ENCODE assay signal across 7 mouse cellular contexts in the genomic region with DNA sequence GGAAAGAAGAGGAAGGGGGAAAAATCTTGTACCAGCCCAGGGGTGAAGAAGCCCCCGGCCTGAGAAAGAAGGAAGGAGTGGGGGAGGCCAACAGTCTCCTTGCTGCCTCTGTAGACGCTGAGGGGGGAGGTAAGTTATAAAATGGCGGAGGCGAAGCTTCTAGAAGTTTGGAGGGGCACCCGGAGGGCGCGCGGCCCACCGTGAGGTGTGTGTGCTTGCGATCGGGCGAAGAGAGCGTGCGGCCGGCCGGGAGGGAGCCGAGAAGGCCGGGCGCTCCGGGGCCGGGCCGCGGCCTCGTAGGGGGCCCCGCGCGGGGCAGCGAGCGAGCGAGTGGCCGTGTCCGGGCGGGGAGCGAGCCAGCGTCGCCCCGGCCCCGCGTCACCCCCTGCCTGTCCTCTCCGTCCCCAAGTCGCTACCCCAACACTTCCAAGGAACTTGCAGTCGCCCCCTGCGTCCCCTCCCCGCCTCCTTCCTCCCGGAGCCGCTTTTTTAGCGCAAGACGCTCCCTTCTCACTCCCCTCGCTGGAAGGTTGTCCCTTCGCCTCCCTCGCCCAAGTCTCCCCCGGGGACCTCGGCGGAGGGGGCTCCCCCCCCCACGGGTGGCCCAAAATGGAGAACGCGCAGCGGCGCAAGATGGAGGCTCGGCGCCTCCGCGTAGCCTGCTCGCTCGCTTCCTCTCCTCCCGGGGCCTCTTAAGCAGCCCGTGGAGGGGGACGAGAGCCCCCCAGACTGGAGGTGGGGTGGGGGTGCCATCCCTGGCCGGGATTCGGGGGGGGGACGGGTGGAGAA. TPM values are rescaled to one million over a fixed set of nuclear protein-coding genes. Genes with fewer than 3 reads are reported as not detected.
DNase-seq lines count a peak whose midpoint lies in the region; ATAC-seq and TF ChIP-seq lines count a peak whose summit lies in the region.

No protein-coding gene starts in this region.

- DNase-seq in adrenal gland, postnatal 14 days = peak; percentile 75
- peak; percentile 27 for DNase-seq in embryo, embryonic 9.5 days (ENCODE audit: extremely low spot score)
- peak; percentile 97 for DNase-seq in heart, adult 11 months
- peak; percentile 51 for DNase-seq in kidney, adult 2 months
- peak; percentile 45 to 57 for DNase-seq in spleen, postnatal 36 days (ENCODE audit: low spot score in 2 of 2)

- TF ChIP-seq POLR2A in kidney, adult 2 months (IDR thresholded peaks at IDR 0.05; ENCODE audit: low read depth, low read length) = no peak
- TF ChIP-seq POLR2A in myocyte (IDR thresholded peaks at IDR 0.05; ENCODE audit: insufficient read length, low read depth) = peak; percentile 41

- WGBS in kidney, adult 2 months = 1% methylated on average over 28 of the region's 71 CpGs
- WGBS in limb, embryonic 15.5 days = 19% methylated on average over 58 of the region's 71 CpGs

- H3K4me1 ChIP-seq in kidney, adult 2 months (ENCODE audit: control insufficient read depth, insufficient read depth, low read length) = no peaks in the 10 kb centered on the region; the same call in 1 of the 2 replicates
- H3K4me1 ChIP-seq in limb, embryonic 15.5 days = peaks cover 2% of the 10 kb centered on the region; the same call in 1 of the 2 replicates

- peaks cover 37% of the 10 kb centered on the region for H3K79me2 ChIP-seq in myocyte (ENCODE audit: control insufficient read depth, insufficient read depth)

- peak; percentile 53 for ATAC-seq in limb, embryonic 15.5 days (ENCODE audit: insufficient number of reproducible peaks, low FRiP score, low TSS enrichment, low read depth)

- peak overlapping the region; percentile 79 for H3K9ac ChIP-seq in limb, embryonic 15.5 days

- H3K36me3 ChIP-seq in kidney, adult 2 months (ENCODE audit: control insufficient read depth, insufficient read depth, low read length) = no peaks in the 10 kb centered on the region
- H3K36me3 ChIP-seq in limb, embryonic 15.5 days = no peaks in the 10 kb centered on the region
- H3K36me3 ChIP-seq in myocyte (ENCODE audit: control insufficient read depth, insufficient read depth) = no peaks in the 10 kb centered on the region

- peak overlapping the region; percentile 100 for H3K27ac ChIP-seq in kidney, adult 2 months (ENCODE audit: insufficient read depth, low read depth, low read length)
- peak overlapping the region; percentile 99 for H3K27ac ChIP-seq in limb, embryonic 15.5 days

- no peak for TF ChIP-seq CTCF in kidney, adult 2 months (conservative IDR thresholded peaks at IDR 0.05; ENCODE audit: insufficient read depth, insufficient read length, low read depth, low read length)

- no peaks in the 10 kb centered on the region for H3K27me3 ChIP-seq in kidney, adult 2 months (replicated peaks; ENCODE audit: control insufficient read depth, insufficient read depth, low read length)
- no peaks in the 10 kb centered on the region for H3K27me3 ChIP-seq in limb, embryonic 15.5 days
- H3K27me3 ChIP-seq in myocyte (ENCODE audit: control insufficient read depth, insufficient read depth, insufficient read length) = no peaks in the 10 kb centered on the region

- peak overlapping the region; percentile 76 for H3ac ChIP-seq in myocyte (ENCODE audit: control insufficient read depth, insufficient read length)

- peak overlapping the region; percentile 33 for H3K4me2 ChIP-seq in limb, embryonic 15.5 days
- no peak overlapping the region for H3K4me2 ChIP-seq in myocyte (ENCODE audit: low read depth)

- peak overlapping the region; percentile 98 for H3K4me3 ChIP-seq in kidney, adult 2 months (ENCODE audit: insufficient read depth, low read depth, low read length)
- peak overlapping the region; percentile 56 for H3K4me3 ChIP-seq in limb, embryonic 15.5 days
- H3K4me3 ChIP-seq in myocyte = peak overlapping the region; percentile 59

- H3K9me3 ChIP-seq in limb, embryonic 15.5 days = no peaks in the 10 kb centered on the region

TF ChIP-seq in myocyte, 11 proteins besides CTCF, POLR2A, EP300 and RAD21:
- TF ChIP-seq MAX (IDR thresholded peaks at IDR 0.05; ENCODE audit: low read depth) (no peak), POLR2AphosphoS2 (IDR thresholded peaks at IDR 0.05; ENCODE audit: insufficient read length, low read depth) (peak; percentile 35)

RNA-seq across cellular contexts. Expression of gene Stag2, which starts 0.6 kb away (rescaled TPM):
- total RNA-seq in adrenal gland, postnatal 14 days (2021) = 79.0 and 86.5 TPM in 2 replicates
- 6.8 and 8.8 TPM in 2 replicates for polyA plus RNA-seq in kidney, adult 2 months (2012; rRNA removed)
- 37.5 and 42.1 TPM in 2 replicates for polyA plus RNA-seq in limb, embryonic 15.5 days (2015; fragmentation: Nextera tagmentation; extraction: Ambion mirVana)
- 8.2 TPM for polyA plus RNA-seq in myocyte (2012; fragmentation: generic; extraction: Trizol)

Comparison
In these comparisons a context has a peak if more than half of its experiments do, and no peak if none do; other contexts are left out.
1. Peak in every context shown above with its lines: DNase-seq, ATAC-seq, H3K4me3 ChIP-seq and H3K27ac ChIP-seq.
2. DNase-seq: peak in every context shown above with its lines; median percentile 97 in heart, adult 11 months; 75 in adrenal gland, postnatal 14 days; 51 in kidney, adult 2 months; 51 in spleen, postnatal 36 days; 27 in embryo, embryonic 9.5 days.